Mouse (Mus musculus) cerebellum, adult 2 months (tissue): ENCODE results near the gene Nosip. TPM values are rescaled to one million over a fixed set of nuclear protein-coding genes. Genes with fewer than 3 reads are reported as not detected.
"Not testable (repeated sequence)": the region's sequence is repeated elsewhere in the genome, so short reads cannot be mapped to it uniquely, and the experiment has no call there.

ENCODE experiments used
- DNase-seq, 2 experiments: peaks; one replicate each; pipeline ENCODE4 v3.0.0; 2021
- H3K27ac ChIP-seq: fragments of 200-500 bp; 2 replicates; pipeline ENCODE4 v1.5.1; 2012; ENCODE audit warnings: low read length, control low read depth, inconsistent platforms; ENCODE audit not compliant: insufficient read depth
- H3K27me3 ChIP-seq: fragments of 200-500 bp; 2 replicates; pipeline ENCODE4 v1.6.1; 2012; ENCODE audit warnings: inconsistent platforms, mild to moderate bottlenecking, low read length, moderate library complexity; ENCODE audit not compliant: control insufficient read depth, insufficient read depth
- H3K4me1 ChIP-seq: fragments of 200-500 bp; 2 replicates; pipeline ENCODE4 v1.6.1; 2011; ENCODE audit warnings: low read length; ENCODE audit not compliant: control insufficient read depth, insufficient read depth
- H3K4me3 ChIP-seq: fragments of 200-500 bp; replicated peaks from 2 replicates; pipeline ENCODE3; 2011; ENCODE audit warnings: mild to moderate bottlenecking, low read depth, low read length, control low read depth; ENCODE audit not compliant: insufficient read depth
- CTCF ChIP-seq: fragments of 200-500 bp; IDR thresholded peaks from 2 replicates; pipeline ENCODE4 v1.5.1; 2011; ENCODE audit warnings: low read depth, mild to moderate bottlenecking, control low read depth, low read length, moderate library complexity, borderline replicate concordance; ENCODE audit not compliant: insufficient read depth
- POLR2A ChIP-seq: fragments of 200-500 bp; IDR thresholded peaks from 2 replicates; pipeline ENCODE4 v1.6.1; 2011; ENCODE audit warnings: low read length, control low read depth, borderline replicate concordance; ENCODE audit not compliant: insufficient read depth
- WGBS: fragments of 180-500 bp; shearing (Covaris S2); methylation state at CpG from one replicate; pipeline ENCODE4 v1.1.7; 2018; 5-methylcytosine and 5-hydroxymethylcytosine counted together
- polyA plus RNA-seq: library from polyadenylated mRNA; depleted of rRNA; stranded (reverse); fragments of >200 nt; gene quantifications from 2 replicates; pipeline ENCODE4 v1.2.3, GENCODE M21; 2012; rRNA removed

Nosip gene
- polyA plus RNA-seq, 1 experiment = 106 TPM

- H3K4me1 ChIP-seq = peaks cover 7% of the 10 kb centered on the region; the same call in 1 of the 2 replicates
- no peak overlapping the region for H3K27ac ChIP-seq
- no peak for TF ChIP-seq CTCF
- TF ChIP-seq POLR2A = no peak; the same call in 1 of the 2 replicates
- 32% methylated on average over 7 of the region's 7 CpGs for WGBS
- no peaks in the 10 kb centered on the region for H3K27me3 ChIP-seq
- no peak overlapping the region for H3K4me3 ChIP-seq
- DNase-seq = no peak
Measured at GRCm38 (mm10) chr7:45125144-45125600, 62.9 kb downstream of the Nosip start.

GRCm38 (mm10) chr7:45125649-45126048 lies 63.4 kb downstream of the Nosip start:
- DNase-seq, H3K27ac ChIP-seq, H3K4me3 ChIP-seq, H3K27me3 ChIP-seq, H3K4me1 ChIP-seq: not testable (repeated sequence)
- 65% methylated on average over 5 of the region's 5 CpGs for WGBS

- peaks cover 7% of the 10 kb centered on the region; the same call in 1 of the 2 replicates for H3K4me1 ChIP-seq
- no peak for DNase-seq
- 68% methylated on average over 17 of the region's 17 CpGs for WGBS
- no peak overlapping the region for H3K27ac ChIP-seq
- H3K4me3 ChIP-seq = no peak overlapping the region
- no peak for TF ChIP-seq POLR2A
- TF ChIP-seq CTCF = no peak
- no peaks in the 10 kb centered on the region for H3K27me3 ChIP-seq
Measured at GRCm38 (mm10) chr7:45126147-45126843, 64.1 kb downstream of the Nosip start.

GRCm38 (mm10) chr7:45126844-45127699 lies 64.8 kb downstream of the Nosip start:
- H3K4me3 ChIP-seq = peak overlapping the region; percentile 87
- WGBS = 35% methylated on average over 21 of the region's 21 CpGs
- DNase-seq = no peak
- TF ChIP-seq CTCF = no peak
- no peak for TF ChIP-seq POLR2A
- H3K4me1 ChIP-seq = peaks cover 7% of the 10 kb centered on the region; the same call in 1 of the 2 replicates
- H3K27ac ChIP-seq = no peak overlapping the region
- H3K27me3 ChIP-seq = no peaks in the 10 kb centered on the region

Other genes with a start within 250 kb of the Nosip start
- gene Nup62, start 246.3 kb upstream of the Nosip start, polyA plus RNA-seq = 28.9 and 29.4 TPM in 2 replicates
- 1.4 and 1.9 TPM in 2 replicates for gene Il4i1, start 246.0 kb upstream of the Nosip start, polyA plus RNA-seq
- gene Atf5, start 245.8 kb upstream of the Nosip start, polyA plus RNA-seq = 19.6 and 23.8 TPM in 2 replicates
- gene Akt1s1, start 213.4 kb upstream of the Nosip start, polyA plus RNA-seq = 78.3 and 83.6 TPM in 2 replicates
- gene Tbc1d17, start 213.3 kb upstream of the Nosip start, polyA plus RNA-seq = 119 and 123 TPM in 2 replicates
- gene Pnkp, start 205.3 kb upstream of the Nosip start, polyA plus RNA-seq = 38.3 and 46.7 TPM in 2 replicates
- 355 and 364 TPM in 2 replicates for gene Ptov1, start 192.6 kb upstream of the Nosip start, polyA plus RNA-seq
- 105 and 117 TPM in 2 replicates for gene Med25, start 169.7 kb upstream of the Nosip start, polyA plus RNA-seq
- 29.0 and 31.9 TPM in 2 replicates for gene Fuz, start 166.3 kb upstream of the Nosip start, polyA plus RNA-seq
- 216 and 229 TPM in 2 replicates for gene Ap2a1, start 132.9 kb upstream of the Nosip start, polyA plus RNA-seq
- 0.16 and 0.40 TPM in 2 replicates for gene Tsks, start 119.2 kb upstream of the Nosip start, polyA plus RNA-seq
- gene Cpt1c, start 87.6 kb upstream of the Nosip start, polyA plus RNA-seq = 129 and 137 TPM in 2 replicates
- gene Prmt1, start 75.9 kb upstream of the Nosip start, polyA plus RNA-seq = 225 and 227 TPM in 2 replicates
- gene Irf3, start 64.8 kb upstream of the Nosip start, polyA plus RNA-seq = 126 and 130 TPM in 2 replicates
- gene Bcl2l12, start 63.7 kb upstream of the Nosip start, polyA plus RNA-seq = 6.0 and 6.4 TPM in 2 replicates
- 115 and 120 TPM in 2 replicates for gene Scaf1, start 46.1 kb upstream of the Nosip start, polyA plus RNA-seq
- 29.7 and 29.9 TPM in 2 replicates for gene Rras, start 44.5 kb upstream of the Nosip start, polyA plus RNA-seq
- gene Prr12, start 9.5 kb upstream of the Nosip start, polyA plus RNA-seq = 22.6 and 23.3 TPM in 2 replicates
- 23.3 and 23.7 TPM in 2 replicates for gene Prrg2, start 248 bp downstream of the Nosip start, polyA plus RNA-seq
- gene Rcn3, start 29.8 kb downstream of the Nosip start, polyA plus RNA-seq = 7.6 and 8.6 TPM in 2 replicates
- 32.1 and 33.7 TPM in 2 replicates for gene Fcgrt, start 41.4 kb downstream of the Nosip start, polyA plus RNA-seq
- 392 and 433 TPM in 2 replicates for gene Rps11, start 62.0 kb downstream of the Nosip start, polyA plus RNA-seq
- gene Rpl13a, start 66.3 kb downstream of the Nosip start, polyA plus RNA-seq = 1,090 and 1,228 TPM in 2 replicates
- gene Gm45713, start 73.8 kb downstream of the Nosip start, polyA plus RNA-seq = 0.16 TPM in 1 of 2 replicates, not detected in the other
- 24.4 and 28.4 TPM in 2 replicates for gene Flt3l, start 74.0 kb downstream of the Nosip start, polyA plus RNA-seq
- gene Pih1d1, start 91.9 kb downstream of the Nosip start, polyA plus RNA-seq = 52.3 and 53.1 TPM in 2 replicates
- gene Aldh16a1, start 92.2 kb downstream of the Nosip start, polyA plus RNA-seq = 17.2 and 18.0 TPM in 2 replicates
- gene Slc17a7, start 101.5 kb downstream of the Nosip start, polyA plus RNA-seq = 397 and 476 TPM in 2 replicates
- 0.54 and 0.57 TPM in 2 replicates for gene Gfy, start 117.1 kb downstream of the Nosip start, polyA plus RNA-seq
- not detected in 2 replicates for gene Pth2, start 118.6 kb downstream of the Nosip start, polyA plus RNA-seq
- 1.9 and 2.4 TPM in 2 replicates for gene Ccdc155, start 142.5 kb downstream of the Nosip start, polyA plus RNA-seq
- 0.36 and 0.51 TPM in 2 replicates for gene Dkkl1, start 149.7 kb downstream of the Nosip start, polyA plus RNA-seq
- 4.7 and 5.0 TPM in 2 replicates for gene Tead2, start 153.3 kb downstream of the Nosip start, polyA plus RNA-seq
- 3.1 and 4.3 TPM in 2 replicates for gene Cd37, start 176.7 kb downstream of the Nosip start, polyA plus RNA-seq
- gene Slc6a16, start 178.7 kb downstream of the Nosip start, polyA plus RNA-seq = 2.6 and 3.1 TPM in 2 replicates
- gene Slc6a21, start 215.1 kb downstream of the Nosip start, polyA plus RNA-seq = not detected in 2 replicates